Mouse (Mus musculus) heart, adult 10 weeks (tissue): ENCODE measurements around the gene Igfbp5. TPM values are rescaled to one million over a fixed set of nuclear protein-coding genes. Genes with fewer than 3 reads are reported as not detected.

Experiments used
- polyA plus RNA-seq: library from polyadenylated mRNA; stranded (reverse); fragments of 350-450 nt; fragmentation: Illumina TruSeq; extraction: RNeasy Lipid Tissue Mini Kit (QIAGEN cat#74804); gene quantifications from one replicate; pipeline ENCODE4 v1.2.3, GENCODE M21; 2014; ENCODE audit warnings: low read depth, low replicate concordance

The Igfbp5 gene
- 112 TPM for polyA plus RNA-seq

GRCm38 (mm10) chr1:72874287-72875211 lies at the start of gene Igfbp5:
TSS of gene Igfbp5 (minus strand) at chr1:72874884.

GRCm38 (mm10) chr1:72823751-72824706 lies 50.7 kb downstream of the Igfbp5 start, which contains the start of gene Igfbp2:
TSS of gene Igfbp2 (plus strand) at chr1:72824503.

Other genes with a start within 250 kb of the Igfbp5 start
- gene Ankar, start 174.3 kb downstream of the Igfbp5 start, polyA plus RNA-seq = not detected
- 588 TPM for gene Rpl37a, start 163.6 kb downstream of the Igfbp5 start, polyA plus RNA-seq
- gene Igfbp2, start 50.4 kb downstream of the Igfbp5 start, polyA plus RNA-seq = 0.60 TPM
- not detected for gene Tnp1, start 141.0 kb upstream of the Igfbp5 start, polyA plus RNA-seq